Mouse (Mus musculus): Measurements from ENCODE around the gene Cda. TPM values are rescaled to one million over a fixed set of nuclear protein-coding genes. Genes with fewer than 3 reads are reported as not detected.

Cda gene
- polyA plus RNA-seq, 1 experiment, result not detected

DNA sequence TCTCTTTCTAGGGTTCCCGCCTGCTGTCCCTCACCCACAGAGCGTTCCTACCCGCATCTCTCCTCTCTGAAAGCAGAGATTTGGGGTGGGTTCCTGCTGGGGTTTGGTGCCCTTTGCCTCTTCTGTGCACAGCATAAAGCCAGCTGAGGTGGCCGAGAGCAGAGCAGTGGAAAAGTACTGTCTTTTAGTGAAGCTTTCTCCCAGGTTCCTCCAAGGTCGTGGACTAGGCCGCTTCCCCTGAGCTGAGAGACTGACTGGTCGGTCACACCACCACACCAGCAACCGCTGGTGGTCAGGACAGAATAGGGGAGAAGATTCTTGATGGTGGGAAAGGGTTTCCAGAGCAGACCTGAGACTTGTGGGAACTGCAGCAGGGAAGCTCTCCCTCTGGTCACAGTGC is 28.9 kb upstream of the Cda start:
- Histone ChIP-seq H3K27ac (ENCODE audit: control insufficient read depth, insufficient read depth, low read depth, low read length, poor library complexity) (no peak overlapping the region), H3K4me1 (ENCODE audit: control insufficient read depth, insufficient read depth, low read length) (no peaks in the 10 kb centered on the region), H3K4me3 (replicated peaks; ENCODE audit: control insufficient read depth, low read depth, low read length) (no peak overlapping the region)
- TF ChIP-seq CTCF (IDR thresholded peaks at IDR 0.05; ENCODE audit: control insufficient read depth, insufficient read depth, low read length), result no peak
- no peak for TF ChIP-seq POLR2A (IDR thresholded peaks at IDR 0.05; ENCODE audit: borderline replicate concordance, control insufficient read depth, low read depth, low read length)
- WGBS, result 14% methylated on average over 8 of the region's 8 CpGs

DNA sequence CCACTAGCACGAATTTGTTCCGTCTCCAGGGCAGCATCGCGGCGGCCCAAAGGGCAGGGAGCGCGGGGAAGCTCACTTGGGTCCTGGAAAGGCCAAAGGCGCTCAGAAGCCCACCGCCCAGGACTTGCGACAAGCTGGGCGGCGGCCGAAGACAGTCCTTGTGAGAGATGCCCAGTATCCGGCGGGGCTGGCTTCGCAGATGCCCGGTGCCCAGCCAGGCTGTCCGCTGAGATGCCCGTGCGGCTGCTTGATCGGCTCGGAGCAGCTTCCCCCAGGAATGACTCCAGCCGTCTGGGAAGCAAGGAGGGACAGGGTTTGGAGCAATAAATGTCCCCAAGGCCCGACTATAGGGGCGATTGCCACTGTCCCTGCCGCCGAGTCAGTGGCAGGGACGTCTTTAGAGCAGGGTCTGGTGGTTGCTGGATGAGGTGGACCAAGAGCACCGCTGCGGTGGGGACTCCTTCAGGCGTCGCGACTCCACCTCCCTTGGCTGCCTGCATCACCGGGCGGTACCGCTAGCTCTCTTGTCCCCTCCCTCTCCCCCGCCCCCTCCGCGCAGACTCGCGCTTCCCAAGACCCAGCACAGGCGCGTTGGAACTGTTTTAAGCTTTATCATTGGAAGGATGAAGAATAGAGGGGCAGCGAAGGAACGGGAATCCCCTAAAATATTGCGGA is 28.3 kb upstream of the Cda start, which contains the start of gene Fam43b:
Fam43b (minus strand) TSS at position 558 of the 675 bp plus-strand sequence.
- no peak within 1 kb of the TSS; the same call in 1 of the 2 replicates for H3K27ac ChIP-seq (ENCODE audit: control insufficient read depth, insufficient read depth, low read depth, low read length, poor library complexity)
- H3K4me1 ChIP-seq (ENCODE audit: control insufficient read depth, insufficient read depth, low read length), result no peaks in the 10 kb centered on the region
- WGBS, result 5% methylated on average over 46 of the region's 46 CpGs
- TF ChIP-seq POLR2A (IDR thresholded peaks at IDR 0.05; ENCODE audit: borderline replicate concordance, control insufficient read depth, low read depth, low read length) (no peak), CTCF (IDR thresholded peaks at IDR 0.05; ENCODE audit: control insufficient read depth, insufficient read depth, low read length) (no peak)
- H3K4me3 ChIP-seq (replicated peaks; ENCODE audit: control insufficient read depth, low read depth, low read length), result no peak within 1 kb of the TSS

DNA sequence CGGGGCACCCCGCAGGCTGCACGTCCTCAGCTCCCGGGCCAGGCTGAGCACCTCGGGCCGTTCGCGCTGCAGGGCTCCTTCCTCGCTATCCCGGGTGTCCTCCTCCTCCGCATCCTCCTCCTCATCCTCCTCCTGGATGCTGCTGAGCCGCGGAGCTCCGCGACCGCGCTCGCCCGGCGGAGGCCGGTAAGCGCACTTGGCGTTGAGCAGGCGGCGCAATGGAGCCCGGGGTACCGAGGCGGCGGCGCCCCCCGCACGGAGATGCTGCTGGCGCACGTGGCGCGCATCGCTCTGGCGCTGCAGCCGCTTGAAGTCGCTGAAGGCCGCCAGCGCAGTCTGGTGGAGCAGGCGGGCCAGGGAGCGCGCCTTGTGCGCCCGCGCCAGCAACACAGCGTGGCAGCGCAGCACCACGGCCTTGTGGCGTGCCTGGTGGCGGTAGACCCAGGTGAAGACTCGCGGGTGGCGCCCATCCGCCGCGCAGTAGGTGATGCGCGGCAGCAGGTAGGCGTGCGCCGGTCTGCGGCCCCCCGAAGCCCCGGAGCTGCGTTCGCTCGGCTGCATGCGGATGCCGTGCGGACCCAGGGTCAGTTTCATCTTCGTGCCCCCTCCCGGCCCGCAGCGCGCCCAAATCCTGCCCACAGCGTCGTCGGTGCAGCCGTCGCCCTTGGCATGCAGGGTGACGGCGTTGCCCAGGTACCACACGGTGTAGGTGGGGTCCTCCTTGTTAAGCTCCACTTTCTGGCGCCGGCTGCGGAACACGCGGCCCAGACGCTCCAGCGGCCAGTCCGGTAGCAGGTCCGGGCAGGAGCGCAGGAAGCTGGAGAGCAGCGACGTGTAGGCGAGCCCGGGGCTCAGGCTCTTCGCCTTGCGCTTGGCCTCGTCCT is 27.5 kb upstream of the Cda start:
- H3K27ac ChIP-seq (ENCODE audit: control insufficient read depth, insufficient read depth, low read depth, low read length, poor library complexity), result no peak overlapping the region; the same call in 1 of the 2 replicates
- no peak overlapping the region for H3K4me3 ChIP-seq (replicated peaks; ENCODE audit: control insufficient read depth, low read depth, low read length)
- no peak for TF ChIP-seq POLR2A (IDR thresholded peaks at IDR 0.05; ENCODE audit: borderline replicate concordance, control insufficient read depth, low read depth, low read length)
- TF ChIP-seq CTCF (IDR thresholded peaks at IDR 0.05; ENCODE audit: control insufficient read depth, insufficient read depth, low read length), result no peak
- WGBS, result 2% methylated on average over 103 of the region's 103 CpGs
- no peaks in the 10 kb centered on the region for H3K4me1 ChIP-seq (ENCODE audit: control insufficient read depth, insufficient read depth, low read length)

DNA sequence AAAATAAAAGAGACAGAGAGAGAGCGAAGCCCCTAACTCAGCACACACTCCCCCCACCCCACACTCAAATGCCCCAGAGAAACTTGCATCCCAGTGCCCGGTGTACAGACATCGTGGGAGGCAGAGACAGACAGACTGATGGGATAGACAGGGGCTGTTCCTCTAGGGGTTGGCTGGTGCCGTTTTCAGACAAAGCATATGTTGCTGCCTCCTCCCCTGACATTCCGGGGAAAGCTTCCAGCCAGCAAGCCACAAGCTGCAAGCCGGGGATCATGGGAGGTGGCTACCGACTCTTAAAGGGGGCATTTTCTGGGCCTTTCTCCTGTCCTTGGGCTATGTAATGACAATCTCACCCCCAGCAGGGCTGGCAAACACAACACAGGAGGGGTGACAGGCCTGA is 25.9 kb upstream of the Cda start:
- 70% methylated on average over 7 of the region's 7 CpGs for WGBS
- Histone ChIP-seq H3K4me3 (replicated peaks; ENCODE audit: control insufficient read depth, low read depth, low read length) (no peak overlapping the region), H3K4me1 (ENCODE audit: control insufficient read depth, insufficient read depth, low read length) (no peaks in the 10 kb centered on the region), H3K27ac (ENCODE audit: control insufficient read depth, insufficient read depth, low read depth, low read length, poor library complexity) (no peak overlapping the region)
- TF ChIP-seq CTCF (IDR thresholded peaks at IDR 0.05; ENCODE audit: control insufficient read depth, insufficient read depth, low read length) (no peak), POLR2A (IDR thresholded peaks at IDR 0.05; ENCODE audit: borderline replicate concordance, control insufficient read depth, low read depth, low read length) (no peak)

DNA sequence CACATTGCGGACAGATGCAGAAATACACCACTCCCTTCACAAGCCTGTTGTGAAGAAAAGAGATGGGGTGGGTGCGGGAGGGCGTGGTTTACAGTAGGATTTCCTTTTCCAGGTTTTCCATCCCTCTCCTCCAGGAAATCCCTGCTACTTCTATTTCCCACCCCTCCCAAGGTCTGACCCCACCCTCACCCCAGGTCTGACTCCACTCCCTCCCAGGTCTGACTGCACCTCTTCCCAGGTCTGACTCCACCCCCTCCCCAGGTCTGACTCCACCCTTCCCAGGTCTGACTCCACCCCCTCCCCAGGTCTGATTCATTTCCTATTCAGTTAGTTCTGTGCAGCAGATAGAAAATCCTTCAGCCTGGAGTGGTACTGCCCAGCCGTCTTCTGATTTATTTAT is 16.0 kb upstream of the Cda start:
- 71% methylated on average over 4 of the region's 4 CpGs for WGBS

DNA sequence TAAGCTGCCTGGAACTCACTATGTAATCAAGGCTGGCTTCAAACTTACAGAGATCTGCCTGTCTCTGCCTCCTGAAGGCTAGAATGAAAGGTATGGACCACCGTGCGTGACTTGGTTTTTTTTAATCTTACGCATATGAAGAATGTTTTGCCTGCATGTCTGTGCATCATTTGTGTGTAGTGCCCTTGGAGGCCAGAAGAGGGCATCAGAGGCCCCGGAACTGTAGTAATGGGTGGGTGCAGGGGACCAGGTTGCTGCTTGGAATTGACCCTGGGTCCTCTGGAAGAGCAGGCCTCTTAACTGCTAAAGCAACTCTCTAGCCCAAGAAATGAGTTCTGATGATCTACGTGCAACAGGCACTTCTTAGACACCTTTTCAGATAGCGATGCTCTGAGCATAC is 14.7 kb upstream of the Cda start:
- Histone ChIP-seq H3K27ac (ENCODE audit: control insufficient read depth, insufficient read depth, low read depth, low read length, poor library complexity) (no peak overlapping the region), H3K4me1 (ENCODE audit: control insufficient read depth, insufficient read depth, low read length) (no peaks in the 10 kb centered on the region), H3K4me3 (replicated peaks; ENCODE audit: control insufficient read depth, low read depth, low read length) (no peak overlapping the region)
- TF ChIP-seq POLR2A (IDR thresholded peaks at IDR 0.05; ENCODE audit: borderline replicate concordance, control insufficient read depth, low read depth, low read length), result no peak
- peak; percentile 14; the same call in 1 of the 2 replicates for TF ChIP-seq CTCF (IDR thresholded peaks at IDR 0.05; ENCODE audit: control insufficient read depth, insufficient read depth, low read length)
- WGBS, result 69% methylated on average over 6 of the region's 6 CpGs

More for the DNA sequence above, 16.0 kb upstream of the Cda start:
- H3K4me1 ChIP-seq (ENCODE audit: control insufficient read depth, insufficient read depth, low read length), result no peaks in the 10 kb centered on the region
- no peak overlapping the region for H3K27ac ChIP-seq (ENCODE audit: control insufficient read depth, insufficient read depth, low read depth, low read length, poor library complexity)
- no peak for TF ChIP-seq POLR2A (IDR thresholded peaks at IDR 0.05; ENCODE audit: borderline replicate concordance, control insufficient read depth, low read depth, low read length)
- no peak for TF ChIP-seq CTCF (IDR thresholded peaks at IDR 0.05; ENCODE audit: control insufficient read depth, insufficient read depth, low read length)
- H3K4me3 ChIP-seq (replicated peaks; ENCODE audit: control insufficient read depth, low read depth, low read length), result no peak overlapping the region

DNA sequence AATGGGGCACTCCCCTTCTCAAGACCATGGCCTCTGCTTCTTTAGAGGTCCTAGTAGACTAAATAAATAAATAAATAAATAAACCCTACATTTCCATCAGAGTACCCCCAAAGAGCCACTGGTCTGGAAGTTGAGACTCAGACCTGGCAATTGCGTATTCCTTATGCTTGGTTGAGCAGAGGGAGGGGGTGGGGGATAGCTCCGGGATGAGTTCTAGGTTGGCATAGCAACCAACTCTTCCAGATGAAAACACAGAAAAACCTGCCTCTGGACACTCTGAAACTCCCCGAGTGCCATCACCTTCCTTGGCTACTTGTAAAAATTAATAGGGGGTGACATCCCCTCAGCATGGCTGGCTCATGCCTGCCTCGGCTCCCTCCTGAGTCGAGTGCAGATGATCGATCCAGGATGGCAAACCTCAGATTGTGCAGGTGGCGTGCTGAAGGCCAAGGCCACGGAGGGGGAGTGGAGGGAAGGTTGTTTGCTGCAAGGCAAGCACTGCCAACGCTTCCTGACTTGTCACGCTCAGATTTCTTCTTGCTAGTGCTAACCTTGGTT is 12.4 kb upstream of the Cda start:
- 70% methylated on average over 10 of the region's 10 CpGs for WGBS
- Histone ChIP-seq H3K4me3 (replicated peaks; ENCODE audit: control insufficient read depth, low read depth, low read length) (no peak overlapping the region), H3K27ac (ENCODE audit: control insufficient read depth, insufficient read depth, low read depth, low read length, poor library complexity) (no peak overlapping the region), H3K4me1 (ENCODE audit: control insufficient read depth, insufficient read depth, low read length) (no peaks in the 10 kb centered on the region)
- TF ChIP-seq POLR2A (IDR thresholded peaks at IDR 0.05; ENCODE audit: borderline replicate concordance, control insufficient read depth, low read depth, low read length) (no peak), CTCF (IDR thresholded peaks at IDR 0.05; ENCODE audit: control insufficient read depth, insufficient read depth, low read length) (no peak)
